Mouse (Mus musculus): ENCODE results near the gene Smco3.
"Not testable (repeated sequence)": the region's sequence is repeated elsewhere in the genome, so short reads cannot be mapped to it uniquely, and the experiment has no call there.

Smco3 gene

DNA sequence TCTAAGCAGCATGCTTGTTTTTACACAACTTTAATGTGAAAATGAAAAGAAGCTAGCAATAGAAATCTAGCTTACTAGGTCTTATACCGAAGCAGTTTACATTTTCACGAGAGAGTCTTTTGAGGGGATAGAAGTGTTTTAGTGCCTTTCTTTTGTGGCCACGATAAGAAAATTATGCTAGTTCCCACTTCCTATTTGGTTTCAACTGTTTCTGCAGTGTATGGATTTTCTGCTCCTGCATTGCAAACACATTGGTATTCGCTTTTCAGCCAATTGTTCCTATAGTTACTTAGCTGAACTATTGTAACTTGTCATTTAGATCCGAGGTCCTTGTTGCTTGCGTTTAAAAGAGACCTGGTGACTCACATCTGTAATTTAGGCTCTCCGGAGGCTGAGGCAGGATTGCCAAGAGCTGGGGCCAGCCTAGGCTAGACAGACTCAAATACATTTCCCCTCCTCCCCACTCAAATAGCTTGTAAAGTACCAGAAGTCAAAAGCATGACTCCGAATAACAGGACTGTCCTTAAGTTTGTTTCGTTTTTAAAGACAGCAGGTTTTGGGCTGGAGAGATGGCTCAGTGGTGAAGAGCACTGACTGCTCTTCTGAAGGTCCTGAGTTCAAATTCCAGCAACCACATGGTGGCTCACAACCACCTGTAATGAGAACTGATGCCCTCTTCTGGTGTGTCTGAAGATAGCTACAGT, 30.4 kb downstream of the Smco3 start:
- DNase-seq = peak; percentile 33

- peak; percentile 98 for DNase-seq
Measured at GRCm38 (mm10) chr6:136803739-136804633, 31.3 kb downstream of the Smco3 start, which contains the start of gene Hist4h4. TSS of gene Hist4h4 (minus strand) at chr6:136804415.

DNA sequence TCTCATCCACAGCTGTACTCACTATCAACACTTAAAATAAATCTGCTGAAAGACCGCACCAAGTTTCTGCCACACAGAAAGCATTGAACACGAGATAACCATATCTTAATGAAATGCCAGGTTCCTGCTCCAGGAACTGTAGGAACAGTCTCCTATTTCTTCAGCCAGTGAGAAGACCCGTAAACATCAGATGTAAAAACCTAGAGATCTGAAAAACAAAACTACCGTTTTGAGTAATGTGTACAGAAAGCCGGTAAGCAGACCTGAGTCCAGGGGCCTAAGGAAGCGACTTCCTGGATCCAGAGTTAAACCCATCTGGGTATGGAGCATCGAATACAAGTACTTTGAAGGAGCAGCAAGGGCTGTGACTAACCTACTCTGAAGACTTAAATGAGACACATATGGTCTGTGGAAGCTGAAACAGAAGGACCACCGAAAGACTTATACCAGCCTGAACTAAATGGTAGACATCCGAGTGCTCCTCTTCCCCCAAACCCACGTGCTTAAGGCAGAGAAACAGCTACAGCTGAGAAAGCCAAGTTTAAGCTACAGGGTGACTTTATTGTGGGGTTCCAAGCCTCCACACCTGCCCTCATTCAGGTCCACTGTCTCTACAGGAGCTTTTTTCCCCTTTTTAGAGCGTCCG, 32.0 kb downstream of the Smco3 start:
- no peak for DNase-seq

GRCm38 (mm10) chr6:136801274-136801673, 34.0 kb downstream of the Smco3 start:
- DNase-seq = no peak

- no peak for DNase-seq
Measured at GRCm38 (mm10) chr6:136800710-136801109, 34.5 kb downstream of the Smco3 start.

- DNase-seq = not testable (repeated sequence)
Measured at GRCm38 (mm10) chr6:136797874-136798693, 37.2 kb downstream of the Smco3 start.

DNA sequence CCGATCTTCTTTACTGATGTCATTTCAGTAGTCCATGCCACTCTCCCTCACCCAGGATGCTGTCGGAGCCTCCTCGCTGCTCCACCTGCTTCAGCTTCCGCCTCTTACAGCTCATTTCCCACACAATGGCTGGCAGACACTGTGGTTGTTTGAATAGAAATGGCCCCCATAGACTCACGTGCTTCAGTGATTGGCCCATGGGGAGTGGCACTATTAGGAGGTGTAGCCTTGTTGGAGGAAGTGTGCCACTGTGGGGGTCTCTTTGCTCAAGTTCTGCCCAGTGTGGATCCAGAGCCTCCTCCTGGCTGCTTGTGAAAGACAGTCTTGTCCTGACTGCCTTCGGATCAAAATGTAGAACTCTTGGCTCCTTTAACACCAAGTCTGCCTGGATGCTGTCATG, 39.4 kb downstream of the Smco3 start:
- DNase-seq = no peak

GRCm38 (mm10) chr6:136795110-136795509, 40.1 kb downstream of the Smco3 start:
- DNase-seq = no peak

DNA sequence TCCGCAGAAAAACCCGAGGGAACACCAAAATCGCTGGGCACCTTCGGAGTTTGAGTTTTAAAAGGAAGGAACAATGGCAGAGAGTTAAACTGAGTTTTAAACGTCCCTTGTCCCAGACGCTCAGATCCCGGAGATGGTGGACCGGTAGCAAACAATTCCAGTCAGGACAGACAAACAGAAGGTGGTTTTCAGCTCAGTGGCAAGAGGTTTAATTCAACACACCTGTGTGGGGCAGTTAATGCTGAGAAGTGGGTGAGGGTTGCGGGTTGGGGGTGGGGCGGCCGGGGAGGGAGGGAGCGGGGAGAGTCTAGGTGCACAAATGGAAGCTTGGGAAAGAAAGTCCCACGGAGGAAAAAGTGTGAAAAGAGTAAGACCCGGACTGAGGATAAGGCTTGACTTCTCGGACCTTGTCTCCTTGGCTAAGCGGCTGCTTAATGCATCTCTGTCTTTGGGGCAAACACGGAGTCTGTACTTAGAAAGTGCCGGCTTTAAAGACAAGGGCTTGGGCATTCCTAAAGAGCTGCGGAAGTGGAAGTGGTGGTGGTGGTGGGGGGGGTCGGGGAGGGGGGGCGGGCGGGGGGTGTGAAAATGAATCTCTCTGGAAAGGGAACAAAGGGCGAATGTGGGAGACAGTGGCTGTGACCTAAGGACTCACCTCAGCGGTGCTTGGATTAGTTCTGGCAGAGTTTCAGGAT, 41.3 kb downstream of the Smco3 start:
- DNase-seq = no peak

DNA sequence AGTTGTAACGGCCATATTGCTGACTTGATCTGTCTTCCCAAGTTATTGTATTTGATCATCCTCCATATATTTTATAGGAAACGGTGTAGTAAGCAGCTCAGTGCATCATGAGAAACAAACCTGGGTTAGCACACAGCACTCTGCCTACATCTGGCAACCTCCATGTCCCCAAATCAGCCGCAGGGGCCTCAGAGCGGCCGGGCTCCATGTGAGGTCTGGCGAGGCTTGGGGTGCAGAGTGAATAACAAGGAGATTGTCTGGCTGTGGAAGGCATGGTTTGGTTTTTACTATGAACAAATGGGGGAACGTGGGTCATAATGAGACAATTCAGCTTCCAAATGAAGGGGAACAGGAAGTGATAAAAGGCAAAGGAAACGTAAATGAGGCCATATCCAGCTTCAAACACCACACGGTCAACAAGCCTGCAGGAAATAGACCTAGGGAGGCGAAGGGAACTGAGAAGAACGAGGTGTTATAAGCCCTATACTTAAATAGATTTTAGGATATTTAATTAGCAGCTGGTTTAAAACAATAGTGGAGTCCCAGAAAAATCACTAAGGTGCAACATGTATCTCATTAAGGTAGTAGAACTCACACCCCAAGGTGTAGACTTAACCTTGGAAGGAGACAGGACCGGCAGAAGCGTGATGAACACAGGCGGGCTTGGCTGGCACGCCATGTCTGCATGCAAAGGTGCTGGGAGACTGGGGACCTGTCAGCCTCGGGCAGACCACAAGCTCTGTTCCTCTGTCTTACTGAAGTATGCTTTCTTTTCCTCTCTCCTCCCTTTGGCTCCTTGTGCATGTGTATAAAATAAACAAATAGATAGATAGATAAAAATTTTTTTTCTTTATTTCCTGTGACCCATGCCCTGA, 42.1 kb downstream of the Smco3 start:
- no peak for DNase-seq

DNA sequence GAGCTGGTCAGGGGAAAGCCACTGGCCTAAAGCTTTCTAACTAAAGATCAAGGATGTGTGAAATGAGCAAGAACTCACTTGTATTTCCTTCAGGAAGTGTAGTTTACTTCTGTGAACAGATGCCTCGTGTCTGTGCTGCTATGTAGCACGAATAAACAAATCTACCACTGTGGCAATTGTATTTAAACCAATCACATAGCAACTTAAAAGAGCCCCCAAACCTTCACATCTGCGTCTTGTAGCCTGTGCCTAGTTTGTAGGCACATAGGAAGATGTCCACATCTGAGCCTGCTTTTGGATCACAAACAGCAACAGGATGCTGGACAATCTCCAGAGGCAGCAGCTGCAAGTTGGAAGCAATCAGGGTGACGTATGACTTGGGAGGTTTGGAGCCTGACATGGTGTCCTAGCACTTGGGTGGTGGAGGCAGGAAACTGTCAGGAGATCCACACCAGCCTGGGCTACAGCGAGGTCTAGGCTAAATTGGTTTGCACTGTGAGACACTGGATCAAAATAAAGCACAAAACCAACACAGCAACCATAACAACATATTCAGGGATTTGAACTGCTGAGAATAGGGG, 45.8 kb downstream of the Smco3 start:
- DNase-seq = no peak

DNA sequence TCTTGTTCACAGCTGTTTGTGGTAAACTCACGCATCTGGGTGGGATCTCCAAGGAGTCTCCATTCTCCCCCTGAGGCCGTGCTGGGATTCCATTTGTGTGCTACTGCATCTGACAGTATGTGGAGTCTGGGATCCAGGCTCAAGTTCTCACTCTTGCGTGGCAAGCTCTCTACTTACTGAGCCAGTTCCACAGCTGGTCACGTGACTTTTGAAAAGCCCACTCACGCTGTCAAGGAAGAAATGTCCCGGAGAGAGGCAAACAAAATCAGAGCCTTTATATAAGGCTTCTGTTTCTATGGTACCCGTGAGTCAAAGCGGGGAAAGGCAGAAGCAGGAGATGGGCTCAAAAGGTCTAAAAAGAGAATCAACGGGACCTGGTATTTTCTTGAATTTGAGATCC, 52.5 kb downstream of the Smco3 start:
- DNase-seq = no peak

DNA sequence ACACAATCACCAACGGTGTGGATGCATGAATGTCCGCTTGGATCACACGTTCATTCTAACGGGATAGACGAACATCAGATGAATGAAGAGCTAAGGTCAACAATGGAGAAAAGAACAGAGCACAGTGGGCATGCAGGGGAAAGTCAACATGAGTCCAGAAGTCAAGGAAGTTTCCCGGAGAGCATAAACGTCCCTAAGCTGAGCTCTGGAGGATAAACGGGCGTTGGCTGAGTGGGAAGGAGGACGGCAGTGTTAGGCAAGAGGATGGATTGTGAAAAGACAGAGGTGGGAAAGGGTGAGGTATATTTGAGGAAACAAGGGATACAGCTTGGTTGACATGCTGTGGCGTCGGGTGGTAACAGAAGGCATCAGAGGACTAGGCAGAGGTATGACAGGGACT, 53.1 kb downstream of the Smco3 start:
- DNase-seq = no peak

GRCm38 (mm10) chr6:136781377-136781986, 53.8 kb downstream of the Smco3 start, which contains the start of gene Gucy2c:
TSS of gene Gucy2c (minus strand) at chr6:136781765.
- no peak for DNase-seq

All from thymus, postnatal 25 days (tissue).